Mouse (Mus musculus) bone marrow, adult 2 months (tissue): ENCODE results near the gene Ppp1r3e. TPM values are rescaled to one million over a fixed set of nuclear protein-coding genes. Genes with fewer than 3 reads are reported as not detected.
A peak's percentile ranks its signal among the peaks of the same experiment; 100 is the strongest.

Experiments used
- H3K27ac ChIP-seq: fragments of 200-500 bp; 2 replicates; pipeline ENCODE4 v1.5.1; 2012; ENCODE audit warnings: low read depth, mild to moderate bottlenecking, control low read depth, inconsistent platforms, low read length; ENCODE audit not compliant: control insufficient read depth, poor library complexity, insufficient read depth
- H3K4me1 ChIP-seq: fragments of 200-500 bp; 2 replicates; pipeline ENCODE4 v1.6.1; 2011; ENCODE audit warnings: low read length; ENCODE audit not compliant: control insufficient read depth, insufficient read depth
- H3K4me3 ChIP-seq: fragments of 200-500 bp; replicated peaks from 2 replicates; pipeline ENCODE3; 2011; ENCODE audit warnings: mild to moderate bottlenecking, low read depth, low read length, control low read depth; ENCODE audit not compliant: control insufficient read depth
- CTCF ChIP-seq: fragments of 200-500 bp; IDR thresholded peaks from 2 replicates; pipeline ENCODE4 v1.5.1; 2011; ENCODE audit warnings: low read length, control low read depth; ENCODE audit not compliant: control insufficient read depth, insufficient read depth
- POLR2A ChIP-seq: fragments of 200-500 bp; IDR thresholded peaks from 2 replicates; pipeline ENCODE4 v1.6.1; 2011; ENCODE audit warnings: low read depth, mild to moderate bottlenecking, control low read depth, low read length, borderline replicate concordance; ENCODE audit not compliant: control insufficient read depth
- WGBS: fragments of 180-500 bp; shearing (Covaris S2); methylation state at CpG from one replicate; pipeline ENCODE4 v1.1.7; 2018; 5-methylcytosine and 5-hydroxymethylcytosine counted together
- polyA plus RNA-seq: library from polyadenylated mRNA; stranded (reverse); fragments of >200 nt; gene quantifications from 2 replicates; pipeline ENCODE4 v1.2.4, GENCODE M21; 2011; ENCODE audit warnings: low replicate concordance; ENCODE audit not compliant: missing spikeins, insufficient read depth, insufficient read length

Gene Ppp1r3e
- polyA plus RNA-seq, 1 experiment: 2.0 TPM

- no peak overlapping the region for H3K4me3 ChIP-seq
- TF ChIP-seq CTCF (no peak), POLR2A (no peak)
- 88% methylated on average over 11 of the region's 11 CpGs for WGBS
- no peaks in the 10 kb centered on the region for H3K4me1 ChIP-seq
- no peak overlapping the region for H3K27ac ChIP-seq
Measured at GRCm38 (mm10) chr14:54885309-54885708, 8.0 kb upstream of the Ppp1r3e start.

DNA sequence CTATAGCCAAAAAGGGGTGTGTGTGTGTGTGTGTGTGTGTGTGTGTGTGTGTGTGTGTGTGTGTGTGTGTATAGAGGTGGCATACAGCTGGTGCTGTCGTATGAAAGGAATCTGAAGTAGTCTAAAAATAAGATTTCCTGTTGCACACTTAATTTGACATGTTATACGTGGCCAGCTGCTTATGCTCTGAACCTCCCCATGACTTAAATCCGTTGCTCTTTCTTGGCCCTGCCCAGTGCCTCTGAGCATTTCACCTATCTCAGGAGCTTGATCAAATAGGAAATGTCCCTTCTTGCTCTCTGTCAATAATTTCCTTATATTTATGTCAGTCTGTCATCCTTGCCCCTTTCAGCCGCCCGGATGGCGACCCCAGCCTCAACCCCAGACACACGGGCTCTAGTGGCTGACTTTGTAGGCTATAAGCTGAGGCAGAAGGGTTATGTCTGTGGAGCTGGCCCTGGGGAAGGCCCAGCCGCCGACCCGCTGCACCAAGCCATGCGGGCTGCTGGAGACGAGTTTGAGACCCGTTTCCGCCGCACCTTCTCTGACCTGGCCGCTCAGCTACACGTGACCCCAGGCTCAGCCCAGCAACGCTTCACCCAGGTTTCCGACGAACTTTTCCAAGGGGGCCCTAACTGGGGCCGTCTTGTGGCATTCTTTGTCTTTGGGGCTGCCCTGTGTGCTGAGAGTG lies 6.8 kb upstream of the Ppp1r3e start:
- TF ChIP-seq POLR2A: no peak
- no peak for TF ChIP-seq CTCF
- Histone ChIP-seq H3K27ac (no peak overlapping the region), H3K4me1 (no peaks in the 10 kb centered on the region), H3K4me3 (peak overlapping the region; percentile 41)
- WGBS: 66% methylated on average over 21 of the region's 21 CpGs

DNA sequence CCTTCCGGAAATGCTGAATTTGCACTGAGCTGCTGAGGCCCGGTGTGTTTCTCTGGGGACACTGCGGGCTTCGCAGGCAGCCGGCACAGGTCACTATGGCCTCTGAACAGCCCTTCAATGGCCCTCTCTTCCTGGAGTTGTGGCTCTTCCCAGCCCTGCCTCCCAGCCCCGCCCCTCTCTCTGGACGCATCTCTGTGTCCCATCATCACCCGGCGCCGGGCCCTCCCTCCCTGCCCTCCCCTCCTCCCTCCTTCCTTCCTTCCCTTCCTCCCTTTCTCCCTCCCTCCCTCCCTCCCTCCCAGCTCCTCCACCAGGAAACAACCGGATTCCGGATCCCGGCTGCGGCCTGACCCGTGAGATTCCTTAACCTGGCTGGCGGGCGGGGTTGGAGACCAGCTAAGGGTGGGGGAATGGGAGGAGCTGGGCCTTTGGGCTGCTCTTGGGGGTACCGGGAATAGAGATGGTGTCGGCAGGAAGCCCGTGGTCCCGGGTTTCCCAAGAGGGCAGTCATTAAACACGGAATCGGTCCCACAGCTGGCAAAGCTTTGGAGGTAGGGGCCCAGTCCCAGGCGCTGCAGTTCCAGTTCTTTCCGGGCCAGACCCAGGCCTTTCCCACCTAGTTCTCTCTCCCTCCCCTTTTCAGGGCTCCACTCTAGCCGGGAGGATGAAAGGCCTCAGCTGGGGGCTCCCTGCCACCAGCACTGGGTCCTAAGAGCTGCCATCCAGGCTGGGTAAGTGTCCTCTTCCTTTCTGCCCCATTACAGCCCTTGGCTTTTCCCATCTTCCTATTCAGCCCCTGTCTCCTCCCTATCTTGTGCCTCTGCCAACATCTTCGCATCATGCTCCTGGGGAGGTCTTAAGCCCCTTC lies 6.0 kb upstream of the Ppp1r3e start, which contains the start of the genes Bcl2l2 and Gm20521:
Gene Bcl2l2 (plus strand): TSS at position 224 of the 868 bp plus-strand sequence.
Gene Gm20521 (plus strand): TSS at position 288 of the 868 bp plus-strand sequence.
- Histone ChIP-seq H3K4me1 (no peaks in the 10 kb centered on the region), H3K27ac (0 out of 2 replicates have a peak within 1 kb of the TSS, but pooled peaks have one; percentile 36), H3K4me3 (peak within 1 kb of the TSS; percentile 41)
- under 1% methylated on average over 27 of the region's 27 CpGs for WGBS
- peak; percentile 60; the same call in 1 of the 2 replicates for TF ChIP-seq POLR2A
- no peak for TF ChIP-seq CTCF

DNA sequence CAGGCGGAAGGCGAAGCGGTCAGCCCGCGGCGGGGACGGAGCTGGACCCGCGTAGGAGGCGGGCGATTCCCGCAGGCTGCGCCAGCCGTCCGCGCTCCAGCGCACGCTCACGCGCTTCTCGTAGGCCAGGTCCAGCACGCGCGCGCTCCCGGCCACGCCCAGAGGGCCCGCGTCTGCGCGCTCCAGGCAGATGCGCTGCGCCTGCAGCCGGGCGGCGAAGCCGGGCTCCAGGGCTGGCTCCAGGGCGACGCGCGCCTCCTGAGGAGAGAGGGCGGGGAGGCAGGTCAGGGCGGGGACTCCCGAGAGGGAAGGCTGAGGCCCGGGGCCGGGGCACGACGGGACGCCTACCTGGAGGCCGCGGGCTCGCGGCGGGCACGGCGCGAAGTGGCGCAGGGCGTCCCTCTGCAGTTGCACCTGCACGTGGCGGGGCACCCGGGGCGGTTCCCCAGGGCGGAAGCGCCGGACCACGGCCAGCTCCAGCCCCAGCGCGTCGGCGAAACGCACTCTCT lies 757 bp downstream of the Ppp1r3e start:
- TF ChIP-seq CTCF: no peak
- peak; percentile 22; the same call in 1 of the 2 replicates for TF ChIP-seq POLR2A
- H3K4me1 ChIP-seq: no peaks in the 10 kb centered on the region; the same call in 1 of the 2 replicates
- under 1% methylated on average over 66 of the region's 72 CpGs for WGBS
- H3K27ac ChIP-seq: peak overlapping the region; percentile 64
- peak overlapping the region; percentile 70 for H3K4me3 ChIP-seq

GRCm38 (mm10) chr14:54875844-54876538 lies 1.4 kb downstream of the Ppp1r3e start:
- Histone ChIP-seq H3K4me1 (no peaks in the 10 kb centered on the region; the same call in 1 of the 2 replicates), H3K4me3 (peak overlapping the region; percentile 70), H3K27ac (peak overlapping the region; percentile 56; the same call in 1 of the 2 replicates)
- TF ChIP-seq CTCF (no peak), POLR2A (no peak)
- WGBS: 6% methylated on average over 36 of the region's 36 CpGs

DNA sequence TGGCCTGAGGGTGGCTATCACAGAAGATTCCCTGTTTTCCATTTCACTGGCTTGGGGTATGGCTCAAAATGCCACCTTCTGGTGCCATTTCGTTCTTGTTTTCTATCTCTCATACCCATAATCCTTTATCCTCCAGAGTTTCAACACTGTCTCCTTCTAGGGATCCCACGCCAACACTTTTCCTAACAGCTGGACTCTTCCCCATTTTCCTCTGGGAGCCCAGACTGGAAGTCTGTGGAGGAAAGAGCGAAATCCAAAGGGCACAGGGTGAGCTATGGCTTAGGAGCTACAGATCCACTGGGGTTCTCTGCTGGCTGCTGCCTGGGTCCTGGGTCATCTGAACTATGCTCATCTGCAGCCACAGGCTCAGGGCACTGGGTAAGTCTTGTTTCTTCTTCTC lies 3.2 kb downstream of the Ppp1r3e start:
- Histone ChIP-seq H3K27ac (no peak overlapping the region), H3K4me1 (no peaks in the 10 kb centered on the region; the same call in 1 of the 2 replicates), H3K4me3 (no peak overlapping the region)
- WGBS: 82% methylated on average over 3 of the region's 3 CpGs
- TF ChIP-seq POLR2A (no peak), CTCF (no peak)

- no peak within 1 kb of the TSS for H3K4me3 ChIP-seq
- WGBS: 74% methylated on average over 5 of the region's 5 CpGs
- no peak within 1 kb of the TSS for H3K27ac ChIP-seq
- peaks cover 2% of the 10 kb centered on the region for H3K4me1 ChIP-seq
- TF ChIP-seq POLR2A (no peak), CTCF (no peak)
Measured at GRCm38 (mm10) chr14:54870861-54871260, 6.5 kb downstream of the Ppp1r3e start, which contains the start of gene Homez. Homez (minus strand) TSS chr14:54870961.
